Mouse (Mus musculus): ENCODE measurements at regions not wholly inside any gene's neighbourhood (a gene's known extent, or its start where the extent isn't known, plus 50 kb on each side); places are given as distances from the start of the nearest gene placed in this dataset.
"Not testable (repeated sequence)": the region's sequence is repeated elsewhere in the genome, so short reads cannot be mapped to it uniquely, and the experiment has no call there.

DNA sequence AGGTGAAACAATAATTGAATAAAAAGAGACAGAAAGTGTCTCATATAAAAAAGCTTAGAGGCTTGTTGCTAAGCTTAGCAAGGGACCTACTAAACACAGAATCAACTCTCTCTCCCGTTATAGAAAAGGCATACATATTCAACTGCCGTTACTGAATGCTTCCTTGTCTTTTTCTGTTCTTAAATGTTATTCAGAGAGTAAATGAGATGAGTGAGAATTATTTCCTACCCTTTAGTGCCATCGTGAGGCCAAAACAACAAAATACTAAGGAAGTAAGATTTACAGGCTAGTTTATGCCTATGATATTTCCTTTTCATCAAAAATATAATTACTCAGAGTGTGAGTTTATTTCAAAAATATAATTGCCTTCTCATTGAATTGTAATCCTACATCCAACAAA, 686.6 kb upstream of the 1700008P02Rik start:
- DNase-seq (ENCODE audit: low spot score in 2 of 2), result no peak

DNA sequence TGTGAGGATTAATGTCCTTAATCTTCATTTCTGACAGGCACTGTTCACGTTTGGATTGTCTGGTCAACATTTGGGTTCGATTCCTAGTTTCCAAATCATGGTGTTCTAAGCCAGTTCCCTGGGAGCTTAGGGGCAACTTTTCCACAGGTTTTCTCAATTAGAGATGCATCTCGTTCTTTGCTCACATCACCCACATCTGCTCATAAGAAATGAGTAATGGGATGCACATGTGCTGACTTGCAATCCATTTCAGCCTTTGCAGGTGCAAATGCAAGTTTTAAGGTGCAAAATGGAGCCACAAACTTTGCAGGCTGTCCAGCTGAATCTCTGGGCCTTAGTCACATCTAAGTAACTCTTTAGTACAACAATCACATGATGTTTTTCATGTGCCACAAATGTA, 678.3 kb upstream of the 1700008P02Rik start:
- no peak for DNase-seq (ENCODE audit: low spot score in 2 of 2)

DNA sequence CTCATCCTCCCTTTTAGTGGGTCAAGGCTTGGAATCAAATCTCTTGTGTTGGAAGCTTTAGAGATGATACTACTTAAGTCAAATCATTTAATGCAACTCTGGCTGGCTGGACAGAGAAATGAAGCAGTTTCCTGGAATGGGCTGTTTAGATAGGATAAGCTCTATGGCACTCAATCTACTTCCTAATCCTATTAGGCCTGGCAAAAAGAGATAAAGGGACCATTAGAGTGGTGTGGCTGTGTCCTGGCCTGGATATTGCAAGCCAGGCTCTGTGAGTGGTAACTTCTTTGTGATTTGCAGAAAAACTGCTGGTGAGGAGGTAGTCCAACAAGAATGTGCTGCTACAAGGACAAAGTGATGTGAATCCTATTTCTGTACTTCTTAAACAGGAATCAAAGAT, 670.8 kb upstream of the 1700008P02Rik start:
- no peak for DNase-seq (ENCODE audit: low spot score in 2 of 2)

DNA sequence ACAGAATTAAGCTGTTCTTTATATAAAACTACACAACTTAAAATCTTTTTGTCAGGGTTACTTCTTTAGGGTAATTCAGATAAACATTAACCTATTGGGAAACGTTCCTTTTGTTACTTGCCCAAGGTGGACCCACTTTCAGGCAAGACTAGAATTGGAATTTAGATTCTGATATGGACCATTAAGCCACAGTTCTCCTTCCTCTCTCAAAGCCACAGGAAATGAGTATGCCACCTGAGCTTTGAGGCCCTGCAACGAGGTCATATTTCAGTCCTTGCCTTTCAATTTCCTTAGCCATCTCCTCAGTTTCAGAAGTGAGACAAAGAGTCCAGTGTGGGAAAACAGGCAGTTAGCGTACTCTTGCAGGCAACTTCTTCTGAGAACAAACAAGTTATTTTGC, 637.3 kb upstream of the 1700008P02Rik start:
- DNase-seq (ENCODE audit: low spot score in 2 of 2), result no peak

DNA sequence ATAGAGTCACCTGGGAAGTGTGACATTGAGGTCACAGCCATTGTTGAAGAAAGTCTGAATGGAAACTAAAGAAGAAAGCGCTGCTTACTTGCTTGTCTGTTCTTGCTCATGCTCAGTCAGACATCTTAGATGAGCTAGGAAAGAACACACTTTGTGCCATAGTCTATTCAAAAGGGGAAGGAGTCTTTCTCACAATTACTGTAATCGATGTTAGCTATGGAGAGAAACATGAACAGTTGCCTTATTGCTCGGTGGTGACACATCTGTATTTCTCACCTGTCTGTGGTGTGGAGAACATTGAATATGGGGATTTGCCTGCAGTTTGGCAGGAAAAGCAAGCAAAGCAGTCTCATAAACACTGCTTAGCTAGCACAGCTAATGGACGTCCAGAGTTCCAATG, 628.1 kb upstream of the 1700008P02Rik start:
- DNase-seq (ENCODE audit: low spot score in 2 of 2), result no peak

DNA sequence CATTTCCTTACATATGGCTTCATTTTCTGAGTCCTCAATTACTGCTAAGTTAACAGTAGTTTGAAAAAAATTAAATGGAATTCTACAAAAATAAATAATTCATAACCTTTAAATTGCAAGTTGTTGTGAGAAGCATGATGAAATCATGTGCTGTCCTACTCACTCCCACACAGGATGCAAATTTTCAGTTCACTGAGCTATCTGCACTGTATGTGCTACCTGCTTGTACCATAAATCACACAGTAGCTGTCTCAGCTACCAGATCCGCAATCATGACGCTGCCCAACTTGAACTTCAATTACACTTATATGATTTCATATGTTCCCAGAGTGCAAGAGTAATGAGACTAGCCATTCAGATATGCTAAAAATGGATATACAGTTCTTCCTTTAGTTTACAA, 609.5 kb upstream of the 1700008P02Rik start:
- peak in 1 of 2 experiments; percentile 14 for DNase-seq (ENCODE audit: low spot score in 2 of 2)

DNA sequence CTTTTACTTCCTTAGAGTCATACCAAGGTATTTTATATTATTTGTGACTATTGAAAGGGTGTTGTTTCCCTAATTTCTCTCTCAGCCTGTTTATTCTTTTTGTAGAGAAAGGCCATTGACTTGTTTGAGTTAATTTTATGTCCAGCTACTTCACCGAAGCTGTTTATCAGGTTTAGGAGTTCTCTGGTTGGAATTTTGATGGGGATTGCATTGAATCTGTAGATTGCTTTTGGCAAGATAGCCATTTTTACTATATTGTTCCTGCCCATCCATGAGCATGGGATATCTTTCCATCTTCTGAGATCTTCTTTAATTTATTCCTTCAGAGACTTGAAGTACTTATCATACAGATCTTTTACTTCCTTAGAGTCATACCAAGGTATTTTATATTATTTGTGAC, 568.3 kb upstream of the 1700008P02Rik start:
- not testable (repeated sequence) for DNase-seq (ENCODE audit: low spot score in 2 of 2)

DNA sequence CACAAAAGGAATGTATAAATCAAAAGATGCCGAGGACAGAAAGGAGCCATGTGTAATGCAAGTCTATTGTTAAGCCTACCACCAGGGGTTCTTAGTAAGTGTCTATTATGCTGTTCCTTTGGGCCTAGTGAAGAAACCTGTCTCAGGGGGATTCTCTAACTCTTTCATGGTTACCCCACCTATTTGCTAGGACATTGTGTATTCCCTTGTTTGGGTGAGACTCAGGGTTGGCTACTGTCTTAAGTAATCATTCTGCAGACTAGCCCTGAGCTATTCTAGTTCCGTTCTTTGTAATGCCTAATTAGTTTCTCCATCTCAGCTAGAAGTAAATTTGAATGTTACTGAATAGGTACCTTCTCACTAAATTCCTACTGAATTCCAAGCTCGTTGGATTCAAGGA, 546.4 kb upstream of the 1700008P02Rik start:
- DNase-seq (ENCODE audit: low spot score in 2 of 2), result no peak

DNA sequence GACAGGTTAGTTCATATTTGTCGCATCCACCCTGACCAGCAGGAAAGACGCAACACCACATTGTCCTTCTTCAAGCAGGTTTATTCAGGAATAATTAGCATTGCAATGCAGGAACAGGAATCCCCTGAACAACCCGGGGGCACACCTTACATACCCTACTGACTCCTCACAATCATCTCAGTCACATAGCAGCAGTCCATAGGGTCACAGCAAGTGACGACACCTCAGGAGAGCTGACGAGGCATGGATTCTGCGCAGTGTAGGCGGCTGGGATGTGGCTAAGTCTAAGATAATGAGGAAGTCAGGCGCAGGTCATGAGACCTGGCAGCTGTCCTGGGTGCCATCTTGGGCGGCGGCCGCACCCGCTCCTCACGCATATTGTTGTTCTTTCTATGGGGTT, 518.8 kb upstream of the 1700008P02Rik start:
- DNase-seq (ENCODE audit: low spot score in 2 of 2), result no peak

DNA sequence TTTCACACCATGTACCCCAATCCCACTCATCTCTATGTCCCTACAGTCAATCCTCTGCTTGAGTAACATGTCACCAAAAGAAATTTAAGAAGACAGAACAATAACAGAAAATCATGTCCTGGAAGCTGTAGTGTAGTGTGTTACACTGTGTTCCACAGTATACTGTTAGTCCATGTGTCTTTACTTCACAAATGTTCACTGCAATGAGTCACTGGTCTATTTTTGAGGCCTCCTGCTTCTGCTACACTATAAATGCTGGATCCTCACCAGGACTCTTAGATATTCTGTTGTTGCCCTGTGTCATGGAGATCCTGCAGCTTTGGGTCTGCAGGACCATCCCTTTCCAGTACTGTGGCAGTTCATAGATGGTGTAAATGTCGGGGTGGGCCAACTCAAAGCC, 514.5 kb upstream of the 1700008P02Rik start:
- no peak for DNase-seq (ENCODE audit: low spot score in 2 of 2)
